Mouse (Mus musculus) G1E (cell line): ENCODE measurements around the gene Fancc.

Experiments used
- CTCF ChIP-seq: IDR thresholded peaks from 2 replicates; pipeline ENCODE4 v1.5.1; 2012; ENCODE audit warnings: low read depth, low read length, inconsistent platforms, mixed read lengths
- GATA2 ChIP-seq: IDR thresholded peaks from 2 replicates; pipeline ENCODE4 v1.6.1; 2012; ENCODE audit warnings: low read depth, low read length, inconsistent platforms, borderline replicate concordance
- POLR2AphosphoS5 ChIP-seq: IDR thresholded peaks from 2 replicates; pipeline ENCODE4 v1.6.1; 2012; ENCODE audit warnings: low read depth, low read length, inconsistent platforms; ENCODE audit not compliant: insufficient replicate concordance

DNA sequence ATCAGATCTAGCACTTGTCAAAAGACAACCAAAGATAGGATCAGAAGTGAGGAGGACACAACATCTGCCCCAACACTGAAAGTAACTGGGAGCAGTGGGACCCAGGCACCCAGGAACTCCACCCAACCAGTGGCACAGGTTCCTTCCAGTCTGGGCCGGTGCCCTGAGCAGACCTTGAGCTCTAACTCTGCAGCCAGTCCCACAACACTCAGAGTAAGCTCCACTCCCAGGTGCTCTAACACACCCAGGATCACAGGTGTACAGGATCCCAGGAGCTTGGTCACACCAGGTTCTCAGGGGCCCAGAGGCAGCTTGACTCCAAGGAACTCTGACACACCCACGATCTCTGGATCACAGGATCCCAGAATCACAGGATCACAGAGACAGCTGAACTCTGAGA lies 74.0 kb downstream of the Fancc start:
- TF ChIP-seq CTCF (no peak), POLR2AphosphoS5 (no peak), GATA2 (no peak)
